Mouse (Mus musculus): Measurements from ENCODE around the gene Igf2bp2.
A peak's percentile ranks its signal among the peaks of the same experiment; 100 is the strongest.

DNA sequence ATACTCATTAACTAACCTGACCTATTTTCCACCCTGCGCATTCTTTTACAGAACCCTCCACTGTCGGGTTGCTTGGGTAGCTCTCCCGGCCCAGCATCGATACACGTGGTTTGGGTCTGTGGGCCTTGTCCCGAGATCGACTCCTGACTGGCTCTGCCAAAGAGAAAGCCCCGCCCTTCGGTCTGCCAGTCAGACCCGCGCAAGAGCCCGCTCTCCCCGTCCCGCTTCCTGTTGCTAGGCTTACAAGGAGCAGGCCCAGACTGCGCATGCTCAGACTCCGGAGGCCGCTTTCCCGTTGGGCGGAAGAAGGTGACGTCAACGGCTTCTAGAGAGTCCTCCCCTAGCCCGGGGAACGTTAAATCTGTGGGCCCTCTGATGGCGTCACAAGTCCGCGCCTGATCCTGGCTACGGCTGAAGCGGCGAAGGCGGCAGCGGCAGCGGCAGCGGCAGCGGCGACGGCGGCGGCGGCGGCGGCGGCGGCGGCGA, 154.0 kb downstream of the Igf2bp2 start, which contains the start of gene Senp2:
- no peak for TF ChIP-seq CTCF (IDR thresholded peaks at IDR 0.05; ENCODE audit: borderline replicate concordance, insufficient read depth, low read length)
- TF ChIP-seq POLR2A (IDR thresholded peaks at IDR 0.05; ENCODE audit: low read depth, low read length), result peak; percentile 36; the same call in 1 of the 2 replicates

All from embryonic fibroblast, embryonic 13.5 days (primary cell).